In the genomic region with DNA sequence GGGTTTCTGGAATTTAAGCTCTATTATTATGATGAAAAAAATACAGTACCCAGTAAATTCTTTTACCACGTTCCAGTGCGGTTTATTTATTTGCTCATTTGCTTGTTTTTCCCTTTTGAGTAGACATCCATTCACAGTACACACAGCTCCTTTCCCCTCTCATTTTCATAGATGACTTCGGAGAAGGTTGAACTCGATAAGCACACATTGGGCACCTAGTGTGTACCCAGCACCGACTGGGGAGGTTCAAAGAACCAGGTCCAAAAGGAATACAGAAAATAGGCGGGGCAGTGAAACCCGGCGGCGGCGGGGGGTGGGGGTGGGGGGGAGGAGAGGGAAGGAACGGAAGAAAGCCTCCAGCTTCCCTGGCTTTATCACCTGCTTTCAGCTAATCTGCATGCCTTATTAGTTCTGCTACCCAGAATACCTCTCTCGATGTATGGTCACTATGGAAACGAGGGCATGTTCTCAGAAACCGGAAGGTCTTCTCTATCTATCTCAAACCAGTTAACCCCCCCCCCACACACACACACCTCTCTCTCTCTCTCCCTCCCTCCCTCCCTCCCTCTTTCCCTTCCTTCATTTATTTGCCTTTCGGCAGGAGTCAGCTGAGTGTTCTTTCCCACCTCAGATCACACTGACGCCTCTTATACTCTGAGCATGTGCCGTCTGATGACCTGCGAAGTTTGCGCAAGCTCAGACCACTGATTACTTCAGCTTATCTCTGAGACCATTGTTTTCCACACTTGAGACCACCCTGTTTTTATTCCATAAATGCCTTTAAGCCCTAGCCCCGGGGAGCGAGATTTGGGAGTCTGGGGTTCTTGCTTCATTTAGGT, we compare ENCODE assay signal across 13 mouse cellular contexts. TPM values are rescaled to one million over a fixed set of nuclear protein-coding genes. Genes with fewer than 3 reads are reported as not detected.
A peak's percentile ranks its signal among the peaks of the same experiment; 100 is the strongest.
DNase-seq lines count a peak whose midpoint lies in the region; ATAC-seq lines count a peak whose summit lies in the region.
"Had no signal": no experiment of that assay in that cellular context is flagged by ENCODE, and none has a peak within 500 bp of the region (broad histone marks: within the 10 kb centered on the region; RNA-seq: fewer than 3 reads in every experiment).

No protein-coding gene starts in this region.

- H3K27me3 ChIP-seq in kidney, embryonic 16.5 days (ENCODE audit: insufficient read depth, low read length), result no peaks in the 10 kb centered on the region
- H3K27me3 ChIP-seq in embryonic facial prominence, embryonic 13.5 days, result no peaks in the 10 kb centered on the region
- H3K27me3 ChIP-seq in forebrain, embryonic 15.5 days, result no peaks in the 10 kb centered on the region
- H3K27me3 ChIP-seq in midbrain, embryonic 10.5 days (ENCODE audit: low read depth, poor library complexity, severe bottlenecking), result no peaks in the 10 kb centered on the region

- no peak overlapping the region for H3K27ac ChIP-seq in kidney, embryonic 16.5 days (ENCODE audit: low read length)
- no peak overlapping the region for H3K27ac ChIP-seq in embryonic facial prominence, embryonic 13.5 days
- no peak overlapping the region for H3K27ac ChIP-seq in forebrain, embryonic 15.5 days (replicated peaks)
- peak overlapping the region; percentile 49; the same call in 1 of the 2 replicates for H3K27ac ChIP-seq in midbrain, embryonic 10.5 days (replicated peaks)

- H3K4me2 ChIP-seq in kidney, embryonic 16.5 days (replicated peaks; ENCODE audit: low read depth, low read length), result peak overlapping the region; percentile 32
- H3K4me2 ChIP-seq in embryonic facial prominence, embryonic 13.5 days, result peak overlapping the region; percentile 18; the same call in 1 of the 2 replicates
- peak overlapping the region; percentile 38 for H3K4me2 ChIP-seq in forebrain, embryonic 15.5 days (replicated peaks)

- H3K4me1 ChIP-seq in kidney, embryonic 16.5 days (ENCODE audit: insufficient read depth, low read length), result 0 out of 2 replicates have a peak, but pooled peaks cover 7% of the 10 kb centered on the region
- peaks cover 20% of the 10 kb centered on the region for H3K4me1 ChIP-seq in embryonic facial prominence, embryonic 13.5 days
- H3K4me1 ChIP-seq in forebrain, embryonic 15.5 days, result peaks cover 17% of the 10 kb centered on the region
- H3K4me1 ChIP-seq in midbrain, embryonic 10.5 days, result peaks cover 28% of the 10 kb centered on the region
- H3K4me1 ChIP-seq: megakaryocyte, embryonic 14.5 days had no signal

- H3K9ac ChIP-seq in kidney, embryonic 16.5 days (replicated peaks; ENCODE audit: low read length), result no peak overlapping the region
- no peak overlapping the region for H3K9ac ChIP-seq in embryonic facial prominence, embryonic 13.5 days
- H3K9ac ChIP-seq in forebrain, embryonic 15.5 days (replicated peaks), result no peak overlapping the region; the same call in 1 of the 2 replicates

- ATAC-seq in kidney, embryonic 16.5 days (ENCODE audit: low FRiP score, low TSS enrichment), result no peak
- ATAC-seq in embryonic facial prominence, embryonic 13.5 days (ENCODE audit: insufficient number of reproducible peaks, insufficient read depth, low FRiP score, low TSS enrichment, low read depth), result no peak
- ATAC-seq in forebrain, embryonic 15.5 days (replicated peaks), result peak; percentile 75

- no peak overlapping the region for H3K4me3 ChIP-seq in kidney, embryonic 16.5 days (ENCODE audit: low read length)
- H3K4me3 ChIP-seq in embryonic facial prominence, embryonic 13.5 days, result no peak overlapping the region
- peak overlapping the region; percentile 21; the same call in 1 of the 2 replicates for H3K4me3 ChIP-seq in forebrain, embryonic 15.5 days
- H3K4me3 ChIP-seq in midbrain, embryonic 10.5 days, result peak overlapping the region; percentile 32; the same call in 1 of the 2 replicates
- H3K4me3 ChIP-seq: megakaryocyte, embryonic 14.5 days had no signal

- intact Hi-C loops in left cerebral cortex, postnatal 36 days (cut with DNase I), result no loop called here

- H3K9me3 ChIP-seq in kidney, embryonic 16.5 days (ENCODE audit: low read length), result no peaks in the 10 kb centered on the region
- no peaks in the 10 kb centered on the region for H3K9me3 ChIP-seq in embryonic facial prominence, embryonic 13.5 days
- no peaks in the 10 kb centered on the region for H3K9me3 ChIP-seq in forebrain, embryonic 15.5 days
- no peaks in the 10 kb centered on the region for H3K9me3 ChIP-seq in midbrain, embryonic 10.5 days (replicated peaks)
- H3K9me3 ChIP-seq: megakaryocyte, embryonic 14.5 days had no signal

- 47% methylated on average over 20 of the region's 21 CpGs for WGBS in kidney, embryonic 16.5 days
- 41% methylated on average over 20 of the region's 21 CpGs for WGBS in embryonic facial prominence, embryonic 13.5 days
- WGBS in forebrain, embryonic 15.5 days, result 24% methylated on average over 21 of the region's 21 CpGs
- 37% methylated on average over 21 of the region's 21 CpGs for WGBS in midbrain, embryonic 10.5 days

- DNase-seq in kidney, adult 9 months, result no peak
- DNase-seq in midbrain, embryonic 10.5 days (ENCODE audit: low spot score), result no peak
- no peak for DNase-seq in left cerebral cortex, postnatal 36 days (ENCODE audit: low spot score in 2 of 2)
- no peak for DNase-seq in right cerebral cortex, postnatal 14 days
- DNase-seq in urinary bladder, adult 2 months (ENCODE audit: low spot score), result no peak
- DNase-seq: adrenal gland, postnatal 14 days; cerebellum, postnatal 25 days; gastrocnemius, postnatal 36 days had no signal

- no peaks in the 10 kb centered on the region for H3K36me3 ChIP-seq in kidney, embryonic 16.5 days (ENCODE audit: insufficient read depth, low read length)
- H3K36me3 ChIP-seq in embryonic facial prominence, embryonic 13.5 days, result no peaks in the 10 kb centered on the region
- H3K36me3 ChIP-seq in forebrain, embryonic 15.5 days, result no peaks in the 10 kb centered on the region
- H3K36me3 ChIP-seq in midbrain, embryonic 10.5 days, result no peaks in the 10 kb centered on the region
- H3K36me3 ChIP-seq: G1E had no signal

RNA-seq across cellular contexts. Expression of gene Map1b, which starts 25.3 kb away (rescaled TPM):
- 48.2 and 58.4 TPM in 2 replicates for polyA plus RNA-seq in kidney, embryonic 16.5 days (2015; fragmentation: Nextera tagmentation; extraction: Ambion mirVana)
- polyA plus RNA-seq in embryonic facial prominence, embryonic 13.5 days (2015; fragmentation: Nextera tagmentation; extraction: Ambion mirVana), result 176 and 193 TPM in 2 replicates
- polyA plus RNA-seq in forebrain, embryonic 15.5 days (2015; fragmentation: Nextera tagmentation; extraction: Ambion mirVana), result 1,899 and 1,916 TPM in 2 replicates
- 665 and 916 TPM in 2 replicates for polyA plus RNA-seq in midbrain, embryonic 10.5 days (2016; fragmentation: Nextera tagmentation; extraction: Ambion mirVana)
- 100 to 1,000 TPM; 586 to 655 TPM for total RNA-seq in left cerebral cortex, postnatal 36 days (2021)
- 7.6 and 16.2 TPM in 2 replicates for polyA plus RNA-seq in urinary bladder, adult 2 months (2012; rRNA removed)
- polyA plus RNA-seq: G1E had no signal

Comparison
In these comparisons a context has a peak if more than half of its experiments do, and no peak if none do; other contexts are left out.
1. H3K4me3 ChIP-seq: peak in forebrain, embryonic 15.5 days (single experiment) and midbrain, embryonic 10.5 days (single experiment); none in kidney, embryonic 16.5 days (single experiment) and embryonic facial prominence, embryonic 13.5 days (single experiment).
2. Peak in every context shown above with its lines, with median percentiles within 50 percentile points of each other: H3K4me2 ChIP-seq.